Mouse (Mus musculus) liver, postnatal 0 days (tissue): Measurements from ENCODE around the gene Supt3. TPM values are rescaled to one million over a fixed set of nuclear protein-coding genes. Genes with fewer than 3 reads are reported as not detected.
A peak's percentile ranks its signal among the peaks of the same experiment; 100 is the strongest.

Experiments
- ATAC-seq: fragments of 200-750 bp; cut with Nextera tagmentation; 2 replicates; pipeline ENCODE4 v1.8.0; 2017; ENCODE audit warnings: mild to moderate bottlenecking, moderate library complexity
- DNase-seq: peaks from one replicate; pipeline ENCODE4 v3.0.0-alpha.2; 2016
- H3K27ac ChIP-seq: fragments of 300-500 bp; sonication (generic); 2 replicates; pipeline ENCODE4 v1.5.1; 2014; ENCODE audit warnings: antibody characterized with exemption, moderate library complexity, mild to moderate bottlenecking, low read depth
- H3K27me3 ChIP-seq: fragments of 300-500 bp; sonication (generic); 2 replicates; pipeline ENCODE4 v1.6.1; 2014; ENCODE audit warnings: low read length, control low read depth, mixed read lengths; ENCODE audit not compliant: insufficient read depth
- H3K36me3 ChIP-seq: fragments of 300-500 bp; sonication (generic); replicated peaks from 2 replicates; pipeline ENCODE4 v1.6.1; 2014; ENCODE audit warnings: mild to moderate bottlenecking, control low read depth, low read length, moderate library complexity, mixed read lengths; ENCODE audit not compliant: insufficient read depth
- H3K4me1 ChIP-seq: fragments of 300-500 bp; sonication (generic); 2 replicates; pipeline ENCODE4 v1.6.1; 2014; ENCODE audit warnings: antibody characterized with exemption, mild to moderate bottlenecking, control low read depth; ENCODE audit not compliant: insufficient read depth
- H3K4me2 ChIP-seq: fragments of 300-500 bp; sonication (generic); 2 replicates; pipeline ENCODE4 v1.6.1; 2014; ENCODE audit warnings: low read depth, mild to moderate bottlenecking, low read length, moderate library complexity, mixed read lengths
- H3K4me3 ChIP-seq: fragments of 300-500 bp; sonication (generic); 2 replicates; pipeline ENCODE4 v1.5.1; 2014; ENCODE audit warnings: low read depth, low read length
- H3K9ac ChIP-seq: fragments of 300-500 bp; sonication (generic); replicated peaks from 2 replicates; pipeline ENCODE4 v1.6.1; 2014; ENCODE audit warnings: mild to moderate bottlenecking, moderate library complexity
- H3K9me3 ChIP-seq: fragments of 300-500 bp; sonication (generic); 2 replicates; pipeline ENCODE4 v1.6.1; 2016; ENCODE audit warnings: mild to moderate bottlenecking, control low read depth, low read length, mixed read lengths
- CTCF ChIP-seq: sonication (generic); IDR thresholded peaks from 2 replicates; pipeline ENCODE4 v1.5.1; 2016; ENCODE audit warnings: antibody characterized with exemption, low read depth
- EP300 ChIP-seq: IDR thresholded peaks from 2 replicates; pipeline ENCODE4 v1.6.1; 2016; ENCODE audit warnings: antibody characterized with exemption, low read depth, mild to moderate bottlenecking
- WGBS: fragments of 180-500 bp; shearing (Covaris S2); extraction: QIAGEN DNeasy Blood & Tissue Kit; methylation state at CpG from one replicate; pipeline ENCODE4 v1.1.7; 2014; ENCODE audit not compliant: insufficient replicate concordance; 5-methylcytosine and 5-hydroxymethylcytosine counted together
- polyA plus RNA-seq: library from polyadenylated mRNA; unstranded; fragments of >200 nt; fragmentation: Nextera tagmentation; extraction: Ambion mirVana; gene quantifications from 2 replicates; pipeline ENCODE4 v1.2.1, GENCODE M21; 2015

The Supt3 gene
- polyA plus RNA-seq, 1 experiment from 2014 or later = 5.0 TPM

GRCm38 (mm10) chr17:44772576-44772975 is 4.4 kb upstream of the Supt3 start:
- WGBS = 74% methylated on average over 2 of the region's 2 CpGs
- Histone ChIP-seq H3K9ac (no peak overlapping the region), H3K36me3 (no peaks in the 10 kb centered on the region), H3K4me3 (no peak overlapping the region), H3K27me3 (no peaks in the 10 kb centered on the region), H3K4me1 (no peaks in the 10 kb centered on the region), H3K4me2 (no peak overlapping the region), H3K27ac (no peak overlapping the region), H3K9me3 (no peaks in the 10 kb centered on the region)
- no peak for TF ChIP-seq CTCF
- TF ChIP-seq EP300 = no peak
- DNase-seq (no peak), ATAC-seq (no peak)

- Histone ChIP-seq H3K4me1 (peaks cover 4% of the 10 kb centered on the region; the same call in 1 of the 2 replicates), H3K9ac (peak overlapping the region; percentile 95)
- 1% methylated on average over 34 of the region's 35 CpGs for WGBS
Observed at GRCm38 (mm10) chr17:44777337-44777804, 419 bp downstream of the Supt3 start.

GRCm38 (mm10) chr17:44778141-44778540 is 1.2 kb downstream of the Supt3 start:
- Histone ChIP-seq H3K9ac (peak overlapping the region; percentile 95; the same call in 1 of the 2 replicates), H3K27me3 (no peaks in the 10 kb centered on the region), H3K4me3 (peak overlapping the region; percentile 94; the same call in 1 of the 2 replicates), H3K4me2 (peak overlapping the region; percentile 93), H3K9me3 (no peaks in the 10 kb centered on the region), H3K4me1 (peaks cover 4% of the 10 kb centered on the region; the same call in 1 of the 2 replicates), H3K36me3 (no peaks in the 10 kb centered on the region), H3K27ac (peak overlapping the region; percentile 94; the same call in 1 of the 2 replicates)
- DNase-seq (no peak), ATAC-seq (no peak)
- 62% methylated on average over 5 of the region's 5 CpGs for WGBS
- TF ChIP-seq EP300 (no peak), CTCF (no peak)

More at GRCm38 (mm10) chr17:44777337-44777804, 419 bp downstream of the Supt3 start:
- Histone ChIP-seq H3K36me3 (no peaks in the 10 kb centered on the region), H3K27me3 (no peaks in the 10 kb centered on the region), H3K27ac (peak overlapping the region; percentile 94), H3K9me3 (no peaks in the 10 kb centered on the region), H3K4me2 (peak overlapping the region; percentile 93), H3K4me3 (peak overlapping the region; percentile 94)
- peak; percentile 80 for ATAC-seq
- no peak for TF ChIP-seq CTCF
- no peak for TF ChIP-seq EP300
- peak; percentile 78 for DNase-seq

- Histone ChIP-seq H3K4me3 (no peak overlapping the region), H3K27ac (no peak overlapping the region), H3K4me2 (no peak overlapping the region), H3K4me1 (peaks cover 4% of the 10 kb centered on the region; the same call in 1 of the 2 replicates), H3K36me3 (no peaks in the 10 kb centered on the region), H3K9me3 (no peaks in the 10 kb centered on the region), H3K27me3 (no peaks in the 10 kb centered on the region), H3K9ac (no peak overlapping the region)
- TF ChIP-seq EP300 (no peak), CTCF (no peak)
- DNase-seq = no peak
- 58% methylated on average over 4 of the region's 4 CpGs for WGBS
- no peak for ATAC-seq
Observed at GRCm38 (mm10) chr17:44780353-44780752, 3.4 kb downstream of the Supt3 start.

- Histone ChIP-seq H3K36me3 (no peaks in the 10 kb centered on the region), H3K27me3 (no peaks in the 10 kb centered on the region)
- TF ChIP-seq EP300 = no peak
- TF ChIP-seq CTCF = no peak
Observed at GRCm38 (mm10) chr17:44782366-44782765, 5.4 kb downstream of the Supt3 start.

GRCm38 (mm10) chr17:44783143-44783542 is 6.2 kb downstream of the Supt3 start:
- Histone ChIP-seq H3K4me2 (no peak overlapping the region), H3K4me3 (no peak overlapping the region), H3K4me1 (peaks cover 2% of the 10 kb centered on the region; the same call in 1 of the 2 replicates), H3K27me3 (no peaks in the 10 kb centered on the region), H3K36me3 (no peaks in the 10 kb centered on the region), H3K9me3 (no peaks in the 10 kb centered on the region), H3K9ac (no peak overlapping the region), H3K27ac (no peak overlapping the region)
- TF ChIP-seq CTCF = no peak
- no peak for TF ChIP-seq EP300
- DNase-seq = no peak
- 63% methylated on average over 2 of the region's 2 CpGs for WGBS
- ATAC-seq = no peak

More at GRCm38 (mm10) chr17:44782366-44782765, 5.4 kb downstream of the Supt3 start:
- Histone ChIP-seq H3K9ac (no peak overlapping the region), H3K4me3 (no peak overlapping the region), H3K4me1 (peaks cover 4% of the 10 kb centered on the region; the same call in 1 of the 2 replicates), H3K9me3 (no peaks in the 10 kb centered on the region), H3K27ac (no peak overlapping the region), H3K4me2 (no peak overlapping the region)
- ATAC-seq (no peak), DNase-seq (no peak)
- 84% methylated on average over 4 of the region's 4 CpGs for WGBS
